Mouse (Mus musculus): ENCODE measurements around the gene Utp6.

DNA sequence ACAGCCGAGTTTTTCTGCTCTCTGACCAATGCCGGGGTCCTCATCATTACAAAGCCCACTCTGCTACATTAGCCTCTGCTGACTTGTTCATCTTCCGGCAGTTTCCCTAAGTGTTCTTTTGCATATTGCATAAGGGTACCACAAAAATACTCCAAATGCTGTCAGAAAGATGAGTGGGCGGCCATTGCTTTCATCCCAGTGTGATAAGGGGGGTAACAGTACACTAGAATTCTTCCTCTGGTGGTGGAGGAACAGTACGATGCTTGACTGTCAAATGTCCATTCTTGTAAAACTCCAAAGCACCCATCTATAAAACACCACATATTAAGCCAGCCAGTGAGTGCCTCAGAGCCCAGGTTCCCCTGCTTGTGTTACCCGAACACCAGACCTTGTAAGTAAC is 69.9 kb downstream of the Utp6 start:
- TF ChIP-seq POLR2A (IDR thresholded peaks at IDR 0.05; ENCODE audit: extremely low read depth, insufficient read depth, low read length): no peak
- no peak for TF ChIP-seq CTCF (IDR thresholded peaks at IDR 0.05; ENCODE audit: low read depth, low read length)

Data from liver, adult 2 months (tissue).